Mouse (Mus musculus): ENCODE results near the gene BC025446.
A peak's percentile ranks its signal among the peaks of the same experiment; 100 is the strongest.

The BC025446 gene

GRCm38 (mm10) chr15:75215778-75216691 is at the start of gene BC025446:
BC025446 (plus strand) TSS chr15:75216376.
- no peak for DNase-seq

DNA sequence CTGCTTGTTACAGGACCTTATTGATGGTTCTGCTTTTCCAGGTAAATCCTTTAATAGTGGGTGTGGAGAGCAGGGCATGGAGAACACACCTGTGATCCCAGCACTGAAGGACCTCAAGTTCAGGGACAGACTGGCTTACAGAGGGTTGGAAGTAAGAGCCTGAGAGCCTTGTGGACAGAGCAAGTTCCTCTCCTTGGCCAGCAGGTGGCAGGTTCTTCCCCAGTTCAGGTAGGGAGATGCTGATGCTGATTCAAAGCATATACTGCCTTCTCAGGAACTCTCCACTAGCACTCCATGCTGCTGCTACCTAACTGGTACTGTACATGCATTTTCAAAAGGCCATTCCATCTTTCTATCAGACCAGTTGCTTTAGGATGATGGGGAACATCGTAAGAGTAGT is 40.7 kb upstream of the BC025446 start:
- DNase-seq, result peak; percentile 15 to 32

DNA sequence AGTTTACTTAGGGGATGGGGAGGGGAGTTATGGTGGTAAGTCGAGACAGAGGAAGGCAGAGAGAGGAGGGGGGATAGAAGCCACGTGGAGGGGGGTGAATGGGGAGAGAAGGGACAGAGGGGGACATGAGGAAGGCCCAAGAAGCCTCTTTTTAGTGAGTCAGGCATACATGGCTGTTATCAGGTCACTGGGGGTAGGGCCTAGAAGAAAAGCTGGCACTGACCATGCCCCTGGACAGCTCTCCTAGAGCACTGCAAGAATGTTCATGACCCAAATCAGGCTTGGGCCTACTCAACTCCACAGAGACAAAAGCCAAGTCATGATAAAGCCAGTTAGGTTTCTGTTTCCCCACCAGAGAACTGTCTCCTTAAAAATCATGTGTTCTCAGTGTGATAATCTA is 29.9 kb upstream of the BC025446 start:
- DNase-seq, result no peak

GRCm38 (mm10) chr15:75189116-75189515 is 27.1 kb upstream of the BC025446 start:
- peak; percentile 1 to 2 for DNase-seq

DNA sequence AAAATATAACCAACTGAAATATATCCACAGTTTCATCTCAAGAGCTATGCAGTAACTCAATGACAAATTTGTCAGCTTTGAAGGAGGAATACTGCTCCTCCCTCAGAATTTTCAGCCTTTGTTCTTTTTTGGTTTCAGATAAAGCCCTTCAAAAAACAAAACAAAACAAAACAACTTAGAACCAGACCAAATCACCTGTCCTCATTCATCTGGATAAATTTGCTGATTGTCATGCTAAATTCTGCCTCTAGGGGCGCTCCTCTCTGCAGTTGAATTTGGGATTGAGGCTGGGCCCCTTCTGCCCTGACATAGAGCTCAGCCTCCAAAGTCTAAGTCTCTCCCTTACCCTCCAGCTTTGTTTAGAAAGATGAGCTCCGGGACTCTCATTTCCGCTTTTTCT is 25.6 kb upstream of the BC025446 start:
- DNase-seq, result peak in 1 of 2 experiments; percentile 3

DNA sequence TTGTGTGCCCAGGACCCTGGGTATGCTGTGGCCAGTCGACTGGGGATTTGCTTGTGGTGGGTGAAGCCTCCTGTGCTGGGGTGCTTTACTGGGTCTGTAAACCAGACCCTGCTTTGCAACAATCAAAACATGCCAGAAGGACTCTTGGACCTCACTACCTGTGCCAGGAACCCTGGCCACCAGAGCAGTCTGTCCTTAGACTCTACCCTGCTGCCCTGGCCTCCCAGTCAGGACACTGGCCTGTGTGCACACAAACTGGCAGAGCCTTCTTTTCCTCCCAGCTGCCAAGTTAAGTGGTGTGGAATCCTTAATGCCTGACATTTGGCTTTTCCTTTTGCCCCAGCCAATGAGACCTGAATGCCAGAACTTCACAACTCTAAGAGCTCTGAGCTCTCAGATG is 655 bp downstream of the BC025446 start:
- no peak for DNase-seq

DNA sequence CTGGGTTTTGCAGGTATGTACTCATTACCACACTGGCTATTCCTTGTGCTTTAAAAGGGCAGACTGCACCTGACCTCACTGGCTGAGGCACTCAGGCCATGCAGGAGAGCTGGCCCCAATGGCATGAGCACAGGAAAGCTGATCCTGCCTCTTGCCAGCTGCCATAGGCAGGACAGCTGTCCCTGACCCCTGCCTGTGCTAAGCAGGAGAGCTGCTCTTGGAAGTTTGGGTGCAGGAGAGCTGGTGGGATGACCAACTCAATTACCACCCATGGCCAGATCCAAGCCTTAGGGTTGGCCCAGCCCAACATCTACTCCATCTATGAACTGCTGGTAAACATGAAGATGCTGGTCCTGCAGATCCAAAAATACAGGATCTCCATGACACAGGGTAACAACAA is 5.8 kb downstream of the BC025446 start:
- DNase-seq, result no peak

- no peak for DNase-seq
Observed at GRCm38 (mm10) chr15:75237736-75238288, 21.6 kb downstream of the BC025446 start.

DNA sequence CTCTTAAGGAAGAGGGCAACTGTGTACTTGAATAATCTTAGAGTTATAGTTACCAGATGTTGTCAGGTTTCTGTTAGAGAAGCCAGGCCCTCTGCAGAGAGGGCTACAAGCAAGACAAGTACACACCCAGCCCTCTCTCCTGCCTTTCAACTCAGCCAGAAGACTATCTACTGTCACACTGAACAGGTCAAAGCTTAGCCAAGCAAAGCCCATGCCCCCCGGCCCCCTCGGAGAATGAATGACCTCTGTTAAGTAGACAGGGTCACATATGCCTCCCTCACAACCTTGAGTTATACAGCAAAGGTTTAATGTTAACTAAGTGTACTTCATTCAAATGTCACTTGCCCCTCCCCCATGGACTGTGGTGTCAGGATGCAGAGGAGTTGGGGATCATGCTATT is 24.4 kb downstream of the BC025446 start:
- DNase-seq, result no peak

GRCm38 (mm10) chr15:75242756-75243640 is 26.8 kb downstream of the BC025446 start:
- no peak for DNase-seq

DNA sequence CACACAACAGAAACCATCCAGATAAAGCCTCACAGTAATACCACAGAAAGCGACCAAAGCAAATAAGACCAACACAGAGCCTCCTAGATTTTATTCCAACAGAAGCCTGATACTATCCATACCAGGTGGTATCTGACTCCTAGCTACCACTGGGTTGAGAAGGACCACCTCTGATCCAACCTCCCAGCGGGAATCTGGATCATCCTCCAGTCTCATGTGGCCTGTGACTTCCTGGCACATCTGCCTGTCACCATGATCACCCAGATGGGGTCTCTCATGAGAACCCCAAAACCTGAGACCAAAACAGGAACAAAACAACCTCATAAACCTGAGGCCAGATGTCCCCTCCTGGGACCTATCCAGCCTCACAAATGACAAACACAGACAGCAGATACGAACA is 38.5 kb downstream of the BC025446 start:
- no peak for DNase-seq

DNA sequence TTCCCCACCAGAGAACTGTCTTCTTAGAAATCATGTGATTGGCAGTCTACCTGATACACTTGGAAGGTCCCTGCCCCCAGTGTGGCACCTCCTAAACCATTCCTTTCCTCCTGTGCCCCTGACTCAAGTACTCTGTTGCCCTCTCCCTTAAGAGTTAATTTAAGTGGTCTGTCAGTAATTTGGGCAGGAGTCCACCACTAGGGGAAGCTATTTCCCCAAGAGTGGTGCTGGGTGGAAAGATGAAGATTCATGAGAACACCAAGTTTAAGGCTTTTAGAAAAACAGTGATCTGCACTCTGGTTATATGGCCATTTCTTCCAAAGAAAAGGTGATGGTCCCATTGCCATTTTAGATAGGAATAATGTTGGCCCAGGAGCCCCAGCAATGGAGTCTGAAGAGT is 49.7 kb downstream of the BC025446 start:
- DNase-seq, result no peak

DNA sequence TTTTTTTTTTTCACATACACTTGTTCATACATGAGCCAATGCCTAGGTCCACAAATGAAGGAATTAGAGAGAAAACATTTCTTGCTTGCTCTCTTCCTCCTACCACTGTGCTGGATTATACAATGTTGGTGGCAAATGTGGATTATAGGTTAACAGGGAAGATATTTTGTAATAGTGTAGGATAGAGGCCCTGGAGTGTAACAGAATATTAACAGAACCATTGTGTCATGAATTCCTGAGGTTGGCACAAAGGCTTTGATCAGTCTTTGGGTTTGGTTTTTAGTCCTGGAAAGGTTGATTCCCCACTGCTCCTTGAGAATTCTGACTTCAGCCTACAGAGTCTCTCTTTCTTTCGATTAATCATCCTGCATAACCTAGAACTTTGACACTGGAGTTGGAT is 50.5 kb downstream of the BC025446 start:
- DNase-seq, result no peak

DNA sequence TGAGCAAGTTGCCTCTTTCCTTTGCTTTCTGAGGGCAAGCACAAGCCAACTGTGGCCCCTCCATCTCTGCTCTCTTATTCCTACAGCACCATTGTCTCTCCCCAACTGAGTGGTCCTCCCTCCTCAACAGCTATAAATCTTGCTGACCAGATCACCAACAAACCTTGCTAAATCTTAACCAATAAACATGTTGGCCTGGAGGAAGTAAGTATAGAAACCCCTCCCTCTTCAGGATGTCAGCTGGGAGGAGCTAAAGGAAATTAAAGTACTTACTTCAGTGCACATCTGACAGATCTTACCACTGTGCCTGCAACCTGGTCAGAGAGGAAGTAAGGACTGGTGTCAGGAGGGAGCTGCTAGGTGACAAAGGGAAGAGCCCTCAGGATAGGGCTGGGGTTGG is 51.9 kb downstream of the BC025446 start, which contains the start of gene Ly6f:
Ly6f (plus strand) TSS at position 301 of the 400 bp plus-strand sequence.
- no peak for DNase-seq

GRCm38 (mm10) chr15:75268916-75269829 is 53.0 kb downstream of the BC025446 start:
- no peak for DNase-seq

DNA sequence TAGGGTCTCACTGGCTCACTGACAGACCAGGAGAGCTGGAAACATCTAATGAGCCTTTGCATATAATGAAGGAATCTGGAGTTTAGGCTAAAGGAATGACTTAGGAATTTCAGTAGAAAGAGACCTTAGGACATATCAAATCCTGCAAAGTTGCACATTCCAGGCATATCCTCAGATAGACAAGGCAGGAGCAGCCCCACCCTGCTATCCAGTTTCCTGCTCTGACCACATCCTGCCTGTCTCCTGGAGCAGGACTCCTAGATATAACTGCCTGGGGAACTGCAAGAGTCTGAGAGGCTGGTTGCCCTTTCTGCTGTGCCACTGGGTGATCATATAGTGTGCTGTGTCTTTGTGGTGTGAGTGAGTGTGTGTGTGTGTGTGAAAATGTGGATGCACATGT is 54.0 kb downstream of the BC025446 start:
- no peak for DNase-seq

DNA sequence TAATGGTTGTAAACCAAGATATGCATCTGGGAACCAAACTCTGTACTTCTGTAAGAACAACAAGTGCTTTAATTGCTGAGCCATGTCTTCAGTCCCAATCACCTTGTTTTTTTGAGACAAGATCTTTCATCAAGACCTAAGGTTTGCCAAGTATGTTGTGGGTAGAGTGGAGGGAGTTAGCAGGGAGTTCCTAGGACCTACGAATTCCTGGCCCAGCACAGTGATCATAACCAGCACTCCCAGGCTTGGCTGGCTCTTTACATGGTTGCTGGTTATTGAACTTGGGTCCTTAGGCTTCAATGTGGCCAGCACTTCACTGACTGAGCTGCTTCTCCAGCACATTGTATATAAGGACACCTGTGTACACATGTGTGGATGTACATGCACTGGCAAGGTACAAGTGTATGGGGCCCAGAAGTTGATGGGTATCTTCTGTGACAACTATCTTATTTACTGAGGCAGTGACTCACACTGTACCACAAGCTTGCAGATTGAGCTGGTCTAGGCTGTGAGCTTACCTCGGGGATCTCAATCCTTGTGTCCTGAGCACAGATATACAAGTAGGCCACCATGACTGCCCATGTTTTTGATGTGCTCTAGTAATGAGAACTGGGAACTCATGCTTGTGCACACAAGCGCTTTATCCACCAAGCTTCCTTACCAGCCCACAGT is 54.7 kb downstream of the BC025446 start:
- no peak for DNase-seq

DNA sequence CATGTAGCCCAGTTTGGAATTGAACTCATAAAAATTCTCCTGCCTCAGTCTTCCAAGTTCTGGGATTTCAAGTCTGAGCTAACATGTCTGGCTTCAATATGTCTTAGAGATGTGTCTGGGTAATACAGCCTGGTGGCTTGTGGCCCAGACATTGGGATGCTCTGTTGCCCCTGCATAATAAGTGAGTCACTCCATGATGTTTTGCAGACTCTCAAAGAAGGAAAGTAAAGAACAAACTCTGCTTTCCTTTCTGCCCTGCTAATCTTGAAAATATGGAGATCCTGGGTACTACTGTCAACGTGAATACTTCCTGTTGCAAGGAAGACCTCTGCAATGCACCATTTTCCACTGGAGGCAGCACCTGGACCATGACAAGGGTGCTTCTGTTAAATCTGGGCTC is 55.2 kb downstream of the BC025446 start:
- no peak for DNase-seq

DNA sequence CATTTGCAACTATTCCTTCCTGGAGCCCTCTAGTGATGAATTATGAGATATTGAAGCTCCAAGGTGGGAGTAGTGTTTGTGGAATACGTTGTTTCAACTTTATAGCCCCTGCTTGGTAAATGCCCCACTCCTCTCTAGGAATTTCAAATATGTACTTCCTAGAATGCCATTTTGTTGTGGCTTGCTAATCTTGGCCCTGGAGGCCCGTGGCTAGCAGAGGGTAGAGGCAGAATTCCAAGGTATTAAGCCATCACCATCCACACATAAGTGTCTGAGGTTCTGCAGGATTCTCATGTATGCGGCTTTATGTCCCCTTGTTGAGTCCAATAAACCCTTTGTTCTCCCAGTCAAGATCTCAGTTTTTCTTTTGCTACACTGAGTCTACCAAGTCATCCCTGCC is 55.7 kb downstream of the BC025446 start:
- DNase-seq, result no peak
